Mouse (Mus musculus): ENCODE data around the gene Tgtp2. TPM values are rescaled to one million over a fixed set of nuclear protein-coding genes. Genes with fewer than 3 reads are reported as not detected.
"Not testable (repeated sequence)": the region's sequence is repeated elsewhere in the genome, so short reads cannot be mapped to it uniquely, and the experiment has no call there.

The Tgtp2 gene
- polyA plus RNA-seq (2016; fragmentation: Nextera tagmentation; extraction: Ambion mirVana), result not detected in 2 replicates

DNA sequence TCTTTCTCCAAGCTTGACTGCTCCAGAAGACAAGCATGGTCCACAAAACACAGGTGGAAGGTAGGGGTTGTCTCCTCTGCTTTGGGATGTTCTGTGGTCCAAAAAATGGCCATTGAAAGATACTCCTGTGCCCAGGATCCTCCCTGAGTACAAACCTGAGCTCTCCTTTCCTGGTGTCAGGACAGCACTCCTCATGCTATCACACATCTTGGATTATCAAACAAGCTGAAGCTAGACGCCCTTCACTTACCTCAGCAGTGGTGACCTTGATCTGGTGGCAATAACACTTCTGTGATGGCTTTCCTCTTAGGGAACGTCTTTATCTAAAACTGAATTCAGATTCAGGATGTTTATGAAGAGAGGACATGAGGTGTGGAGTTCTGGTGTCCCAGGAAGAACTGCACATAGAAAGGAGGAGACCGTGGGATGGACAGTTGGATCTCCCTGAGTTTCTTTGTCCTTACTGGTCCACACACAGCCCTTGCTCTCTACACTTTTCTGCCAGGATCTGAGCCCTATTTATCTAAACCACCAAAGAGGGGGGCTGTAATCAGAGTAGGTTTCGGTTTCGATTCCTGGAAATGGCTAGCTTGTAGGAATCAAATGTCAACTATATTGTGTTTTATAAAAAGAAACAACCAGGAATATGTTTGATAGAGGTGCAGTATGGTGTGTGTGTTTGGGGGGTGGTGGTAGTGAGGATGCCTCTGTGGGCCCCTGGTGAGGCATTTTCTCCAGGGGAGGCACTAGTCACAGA lies at the start of gene Tgtp2:
TSS of gene Tgtp2 (minus strand) at position 494 of the 757 bp plus-strand sequence.
- H3K27me3 ChIP-seq (replicated peaks; ENCODE audit: low read depth, poor library complexity, severe bottlenecking); H3K9me3 ChIP-seq; DNase-seq (ENCODE audit: low spot score); H3K27ac ChIP-seq (replicated peaks); H3K4me3 ChIP-seq; H3K4me1 ChIP-seq; H3K36me3 ChIP-seq (replicated peaks): not testable (repeated sequence)
- WGBS, result 81% methylated on average over 5 of the region's 5 CpGs

DNA sequence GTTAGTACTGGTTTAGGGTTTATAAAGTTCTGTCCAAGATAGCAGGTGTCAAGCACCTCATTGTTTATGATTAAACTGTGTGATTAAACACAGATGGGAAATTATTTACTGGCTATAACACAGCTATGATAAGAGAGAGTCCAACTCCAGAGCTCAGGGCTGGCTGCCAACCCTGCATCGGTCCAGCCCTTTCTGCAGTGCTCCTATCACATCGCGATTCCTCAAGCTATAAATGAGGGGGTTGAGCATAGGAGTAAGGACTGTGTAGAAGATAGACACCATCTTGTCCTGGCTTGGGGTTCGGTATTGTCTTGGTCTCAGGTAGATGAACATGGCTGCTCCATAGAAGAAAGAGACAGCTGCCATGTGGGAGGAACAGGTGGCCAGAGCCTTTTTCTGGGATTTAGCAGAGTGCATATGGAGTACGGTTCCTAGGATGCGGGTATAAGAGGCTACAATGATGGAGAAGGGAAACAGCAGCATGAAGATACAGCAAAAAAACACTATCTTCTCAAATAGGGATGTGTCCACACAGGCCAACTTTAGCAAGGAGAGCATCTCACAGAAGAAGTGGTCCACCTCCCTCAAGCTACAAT lies 48.7 kb upstream of the Tgtp2 start:
- Histone ChIP-seq H3K4me1 (no peaks in the 10 kb centered on the region), H3K9me3 (no peaks in the 10 kb centered on the region), H3K27ac (replicated peaks) (no peak overlapping the region), H3K4me3 (no peak overlapping the region), H3K27me3 (replicated peaks; ENCODE audit: low read depth, poor library complexity, severe bottlenecking) (no peaks in the 10 kb centered on the region), H3K36me3 (replicated peaks) (no peaks in the 10 kb centered on the region)
- 90% methylated on average over 6 of the region's 6 CpGs for WGBS
- DNase-seq (ENCODE audit: low spot score), result no peak

DNA sequence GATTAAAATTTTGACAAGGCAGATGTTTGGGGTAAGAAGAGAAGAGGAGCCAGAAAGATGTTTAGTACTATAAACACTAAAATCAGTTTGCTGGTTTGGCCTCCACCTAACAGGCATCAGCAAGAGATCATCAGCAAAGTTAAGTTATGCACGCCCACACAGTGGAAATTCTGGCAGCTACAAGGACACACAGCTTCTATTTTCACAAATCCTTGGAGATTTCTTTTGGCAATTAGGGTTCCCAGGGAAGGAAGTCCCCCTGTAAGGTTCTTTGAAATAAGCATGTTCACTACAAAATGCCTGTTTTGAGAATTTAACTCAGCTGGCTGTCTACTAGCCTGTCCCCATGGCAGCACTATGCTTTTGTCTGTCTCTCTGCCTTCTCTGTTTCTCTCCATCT lies 47.0 kb upstream of the Tgtp2 start:
- no peaks in the 10 kb centered on the region for H3K27me3 ChIP-seq (replicated peaks; ENCODE audit: low read depth, poor library complexity, severe bottlenecking)
- DNase-seq (ENCODE audit: low spot score), result no peak
- no peaks in the 10 kb centered on the region for H3K4me1 ChIP-seq
- no peak overlapping the region for H3K4me3 ChIP-seq
- H3K9me3 ChIP-seq, result no peaks in the 10 kb centered on the region
- H3K27ac ChIP-seq (replicated peaks), result no peak overlapping the region
- no peaks in the 10 kb centered on the region for H3K36me3 ChIP-seq (replicated peaks)
- 65% methylated on average over 1 of the region's 1 CpGs for WGBS

DNA sequence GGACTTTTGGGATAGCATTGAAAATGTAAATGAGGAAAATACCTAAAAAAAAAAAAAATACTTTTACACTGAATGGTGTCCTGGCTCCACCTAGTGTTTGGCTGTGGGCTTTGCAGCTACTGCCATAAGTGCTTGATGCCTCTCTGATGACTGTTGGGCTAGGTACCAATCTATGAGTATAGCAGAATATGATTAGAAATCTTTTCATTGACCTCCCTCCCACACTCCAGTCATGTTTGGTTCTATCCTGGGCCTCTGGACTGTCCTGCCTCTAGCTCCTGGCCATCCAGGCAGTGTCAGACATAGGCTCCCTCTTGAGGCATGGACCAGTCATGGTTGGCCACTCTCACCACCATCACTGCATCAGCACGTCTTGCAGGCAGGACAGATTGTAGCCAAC lies 44.8 kb upstream of the Tgtp2 start:
- H3K27ac ChIP-seq (replicated peaks), result no peak overlapping the region
- no peak overlapping the region for H3K4me3 ChIP-seq
- no peak for DNase-seq (ENCODE audit: low spot score)
- H3K9me3 ChIP-seq, result no peaks in the 10 kb centered on the region
- 38% methylated on average over 1 of the region's 1 CpGs for WGBS
- H3K27me3 ChIP-seq (replicated peaks; ENCODE audit: low read depth, poor library complexity, severe bottlenecking), result no peaks in the 10 kb centered on the region
- no peaks in the 10 kb centered on the region for H3K36me3 ChIP-seq (replicated peaks)
- H3K4me1 ChIP-seq, result no peaks in the 10 kb centered on the region

DNA sequence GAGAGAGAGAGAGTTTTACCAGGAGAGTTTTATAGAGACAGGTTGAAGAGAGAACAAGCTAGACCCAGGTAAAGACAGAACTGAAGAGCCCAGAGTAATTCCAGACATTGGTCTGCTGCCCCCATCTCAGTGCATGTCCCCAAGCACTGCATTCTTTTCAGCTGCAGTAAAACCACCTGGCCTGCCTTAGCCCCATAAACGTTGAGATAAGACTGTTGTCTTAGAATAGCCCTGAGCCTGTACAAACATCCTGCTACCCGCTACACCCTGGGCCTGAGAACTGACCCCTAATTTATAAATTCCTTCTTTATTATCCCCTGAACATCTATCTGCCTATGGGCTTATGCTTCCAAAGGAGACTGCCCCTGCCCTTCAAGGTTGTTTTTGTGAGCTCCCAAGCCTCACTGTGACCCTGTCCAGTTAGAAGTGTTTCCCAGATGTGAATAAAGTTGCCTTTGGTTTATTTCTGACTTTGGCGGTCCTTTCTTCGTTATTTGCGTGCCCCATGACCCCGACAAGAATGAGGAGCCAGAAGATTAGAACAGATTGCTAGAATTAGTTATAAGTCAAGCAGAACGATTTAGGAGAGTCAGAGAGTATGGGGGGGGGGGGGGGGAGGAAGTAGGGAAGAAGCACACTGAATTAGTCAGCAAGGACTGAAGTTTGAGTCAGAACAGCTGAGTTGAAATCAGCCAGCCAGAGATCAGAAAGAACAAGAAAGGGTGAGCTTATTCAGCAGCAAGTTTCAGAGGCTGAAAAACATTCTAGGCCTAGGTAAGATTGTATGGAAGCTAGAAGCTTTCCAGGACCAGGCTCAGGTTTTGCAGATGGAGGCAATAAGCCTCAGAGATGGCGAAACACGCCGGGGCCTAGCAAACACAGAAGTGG lies 43.9 kb upstream of the Tgtp2 start:
- H3K27me3 ChIP-seq (replicated peaks; ENCODE audit: low read depth, poor library complexity, severe bottlenecking), result no peaks in the 10 kb centered on the region
- no peak overlapping the region for H3K4me3 ChIP-seq
- no peaks in the 10 kb centered on the region for H3K9me3 ChIP-seq
- DNase-seq (ENCODE audit: low spot score), result no peak
- H3K36me3 ChIP-seq (replicated peaks), result no peaks in the 10 kb centered on the region
- WGBS, result 59% methylated on average over 10 of the region's 10 CpGs
- H3K27ac ChIP-seq (replicated peaks), result no peak overlapping the region
- H3K4me1 ChIP-seq, result 0 out of 2 replicates have a peak, but pooled peaks cover 2% of the 10 kb centered on the region

DNA sequence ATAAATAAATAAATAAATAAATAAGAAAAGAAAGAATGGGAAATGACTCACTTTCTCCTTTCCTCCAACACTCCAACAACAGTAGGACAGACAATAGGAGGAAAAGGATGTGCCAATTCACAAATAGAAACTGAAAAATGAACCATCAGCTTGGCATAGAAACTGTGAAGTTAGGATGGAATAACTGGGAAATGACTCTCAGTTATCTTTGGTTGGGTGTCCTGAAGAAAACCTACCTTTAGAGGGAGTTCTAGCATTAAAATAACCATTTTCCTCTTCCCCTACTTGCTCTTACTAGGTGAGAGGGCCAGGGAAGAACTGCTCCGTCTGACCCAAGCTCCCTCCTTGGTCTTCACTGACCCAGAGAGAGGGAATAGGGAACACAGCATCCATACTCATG lies 41.7 kb upstream of the Tgtp2 start:
- H3K36me3 ChIP-seq (replicated peaks), result no peaks in the 10 kb centered on the region
- 76% methylated on average over 1 of the region's 1 CpGs for WGBS
- DNase-seq (ENCODE audit: low spot score), result no peak
- H3K27ac ChIP-seq (replicated peaks), result no peak overlapping the region
- H3K4me3 ChIP-seq, result no peak overlapping the region
- H3K9me3 ChIP-seq, result no peaks in the 10 kb centered on the region
- H3K4me1 ChIP-seq, result peaks cover 8% of the 10 kb centered on the region; the same call in 1 of the 2 replicates
- H3K27me3 ChIP-seq (replicated peaks; ENCODE audit: low read depth, poor library complexity, severe bottlenecking), result no peaks in the 10 kb centered on the region

DNA sequence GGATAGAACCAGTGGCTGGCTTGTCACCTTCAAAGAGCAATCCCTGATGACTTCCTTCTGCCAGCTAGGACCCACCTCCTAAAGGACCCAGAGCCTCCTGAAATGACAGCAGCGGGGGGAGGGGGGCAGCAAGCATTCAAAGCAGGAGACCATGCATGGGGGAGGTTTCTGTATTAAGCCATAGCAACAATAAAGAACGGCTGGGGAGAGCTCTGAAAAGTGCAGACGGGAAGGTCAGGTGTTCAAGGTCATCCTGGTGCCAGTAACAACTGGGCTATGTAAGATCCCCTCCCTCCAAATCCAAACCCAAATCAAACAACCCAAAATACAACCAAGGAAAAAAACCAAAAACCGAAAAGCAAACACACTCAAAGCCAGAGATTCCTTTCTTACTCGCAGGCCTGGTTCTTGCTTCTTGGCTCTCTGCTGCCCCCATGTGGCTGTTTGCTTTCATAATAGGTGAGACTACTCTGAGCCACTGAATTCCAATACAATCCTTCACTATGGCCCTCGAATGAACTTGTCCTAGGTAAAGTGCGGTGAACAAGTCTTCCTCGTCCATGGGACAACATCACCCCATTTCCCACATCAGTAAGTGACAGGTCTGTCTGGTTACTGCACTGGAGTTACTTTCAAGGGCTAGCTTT lies 39.2 kb upstream of the Tgtp2 start:
- WGBS, result 20% methylated on average over 8 of the region's 8 CpGs

DNA sequence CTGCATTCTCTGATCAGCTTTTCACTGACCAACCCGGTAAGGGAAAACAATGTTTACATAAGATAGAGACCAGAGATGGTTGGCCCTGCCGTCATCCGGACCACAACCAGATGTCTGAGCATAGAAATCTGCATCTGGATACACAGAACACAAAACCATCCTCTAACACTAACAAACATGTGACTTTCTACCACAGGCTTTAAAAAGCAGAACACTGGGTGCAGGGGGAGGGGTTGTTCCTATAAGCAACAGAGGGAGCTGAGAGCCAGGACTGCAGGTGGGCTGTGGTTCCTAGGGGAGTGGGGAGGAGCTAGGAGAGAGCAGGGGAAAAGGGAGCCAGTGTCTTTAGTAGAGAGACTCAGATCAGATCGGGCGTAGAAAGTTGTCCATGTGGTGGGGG lies 37.5 kb upstream of the Tgtp2 start:
- Histone ChIP-seq H3K9me3 (no peaks in the 10 kb centered on the region), H3K4me3 (no peak overlapping the region), H3K4me1 (peaks cover 8% of the 10 kb centered on the region; the same call in 1 of the 2 replicates), H3K36me3 (replicated peaks) (no peaks in the 10 kb centered on the region), H3K27ac (replicated peaks) (no peak overlapping the region), H3K27me3 (replicated peaks; ENCODE audit: low read depth, poor library complexity, severe bottlenecking) (no peaks in the 10 kb centered on the region)
- DNase-seq (ENCODE audit: low spot score), result no peak
- WGBS, result 47% methylated on average over 5 of the region's 5 CpGs

More for the DNA sequence above, 39.2 kb upstream of the Tgtp2 start:
- Histone ChIP-seq H3K4me1 (peaks cover 8% of the 10 kb centered on the region; the same call in 1 of the 2 replicates), H3K27me3 (replicated peaks; ENCODE audit: low read depth, poor library complexity, severe bottlenecking) (no peaks in the 10 kb centered on the region), H3K36me3 (replicated peaks) (no peaks in the 10 kb centered on the region), H3K4me3 (no peak overlapping the region), H3K27ac (replicated peaks) (0 out of 2 replicates have a peak overlapping the region, but pooled peaks have one; percentile 11), H3K9me3 (no peaks in the 10 kb centered on the region)
- peak; percentile 87 for DNase-seq (ENCODE audit: low spot score)

DNA sequence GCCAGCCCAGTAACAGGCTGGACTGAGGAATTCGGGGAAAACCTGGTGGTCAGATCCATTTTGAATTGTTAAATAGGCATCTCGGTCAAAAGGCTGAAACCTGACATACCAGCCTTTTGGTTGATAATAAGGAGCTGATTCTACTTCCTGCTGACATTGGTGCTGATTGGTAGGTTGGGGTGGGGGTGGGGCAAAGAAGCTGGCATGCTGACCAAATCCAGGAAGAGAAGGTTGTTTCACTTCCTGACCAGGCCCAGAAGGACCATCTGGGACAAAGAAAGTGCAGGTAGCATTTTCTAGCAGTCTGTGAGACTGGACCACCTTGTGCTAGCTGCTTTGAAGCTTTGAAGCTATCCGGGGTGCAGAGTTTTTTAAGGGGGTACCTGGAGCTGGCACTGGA lies 36.4 kb upstream of the Tgtp2 start:
- Histone ChIP-seq H3K4me1 (peaks cover 8% of the 10 kb centered on the region; the same call in 1 of the 2 replicates), H3K27me3 (replicated peaks; ENCODE audit: low read depth, poor library complexity, severe bottlenecking) (no peaks in the 10 kb centered on the region), H3K9me3 (no peaks in the 10 kb centered on the region), H3K4me3 (no peak overlapping the region), H3K36me3 (replicated peaks) (no peaks in the 10 kb centered on the region), H3K27ac (replicated peaks) (no peak overlapping the region)
- DNase-seq (ENCODE audit: low spot score), result no peak
- WGBS, result 85% methylated on average over 3 of the region's 3 CpGs

DNA sequence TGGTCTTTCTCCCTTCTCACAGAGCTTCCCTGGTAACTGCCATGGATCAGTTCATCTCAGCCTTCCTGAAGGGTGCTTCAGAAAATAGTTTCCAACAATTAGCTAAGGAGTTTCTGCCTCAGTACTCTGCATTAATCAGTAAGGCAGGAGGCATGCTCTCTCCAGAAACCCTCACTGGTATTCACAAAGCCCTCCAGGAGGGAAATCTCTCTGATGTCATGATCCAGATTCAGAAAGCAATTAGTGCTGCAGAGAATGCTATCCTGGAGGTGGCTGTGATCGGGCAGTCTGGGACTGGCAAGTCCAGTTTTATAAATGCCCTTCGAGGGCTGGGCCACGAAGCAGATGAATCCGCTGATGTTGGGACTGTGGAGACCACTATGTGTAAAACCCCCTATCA lies 31.4 kb upstream of the Tgtp2 start:
- no peaks in the 10 kb centered on the region for H3K36me3 ChIP-seq (replicated peaks)
- H3K9me3 ChIP-seq, result no peaks in the 10 kb centered on the region
- H3K4me3 ChIP-seq, result no peak overlapping the region
- H3K27ac ChIP-seq (replicated peaks), result no peak overlapping the region
- no peak for DNase-seq (ENCODE audit: low spot score)
- no peaks in the 10 kb centered on the region for H3K27me3 ChIP-seq (replicated peaks; ENCODE audit: low read depth, poor library complexity, severe bottlenecking)
- 86% methylated on average over 4 of the region's 4 CpGs for WGBS
- H3K4me1 ChIP-seq, result no peaks in the 10 kb centered on the region

DNA sequence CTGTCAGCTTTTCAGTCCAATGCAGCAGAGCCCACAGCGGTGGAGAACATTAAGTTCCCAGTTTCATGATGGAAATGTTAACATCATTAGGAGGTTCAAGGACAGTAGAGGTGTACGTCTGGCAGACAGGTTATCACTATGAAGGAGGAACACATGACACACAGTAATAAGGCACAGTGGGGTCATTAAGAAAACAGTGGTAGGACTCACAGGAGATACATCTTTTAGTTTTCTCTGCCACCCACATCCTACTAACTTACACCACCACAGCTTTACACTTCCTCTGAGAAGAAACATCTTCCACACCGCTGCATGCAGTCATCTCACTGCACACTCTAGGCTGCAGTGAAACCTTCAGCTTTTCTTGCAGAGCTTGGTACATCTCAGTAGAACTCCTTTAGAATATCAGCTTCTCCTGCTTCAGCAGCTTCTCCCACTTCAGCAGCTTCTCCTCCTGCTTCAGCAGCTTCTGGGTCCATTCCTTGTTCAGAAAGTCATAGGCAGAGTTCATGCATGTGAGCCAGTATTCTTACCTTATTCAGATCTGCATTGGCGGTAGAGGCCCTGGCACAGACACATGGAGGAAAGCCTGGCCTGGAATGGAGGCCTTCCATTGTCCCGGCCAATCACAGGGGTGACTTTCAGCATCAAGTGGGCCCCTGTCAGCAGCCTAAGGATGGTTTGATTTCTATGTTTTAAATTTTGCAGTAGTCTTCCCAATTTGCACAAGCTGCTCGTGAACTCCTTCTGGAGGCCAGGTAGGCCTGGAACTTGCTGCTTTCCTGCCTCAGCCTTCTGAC lies 30.1 kb upstream of the Tgtp2 start:
- Histone ChIP-seq H3K9me3 (no peaks in the 10 kb centered on the region), H3K27me3 (replicated peaks; ENCODE audit: low read depth, poor library complexity, severe bottlenecking) (no peaks in the 10 kb centered on the region), H3K27ac (replicated peaks) (no peak overlapping the region), H3K4me3 (no peak overlapping the region), H3K36me3 (replicated peaks) (no peaks in the 10 kb centered on the region), H3K4me1 (no peaks in the 10 kb centered on the region)
- WGBS, result 90% methylated on average over 6 of the region's 6 CpGs
- no peak for DNase-seq (ENCODE audit: low spot score)

Measured in embryonic facial prominence, embryonic 10.5 days (tissue).